Mouse (Mus musculus) thymus, postnatal 14 days (tissue): ENCODE data around the gene Nxf1.

ENCODE experiments used
- DNase-seq: peaks from one replicate; pipeline ENCODE4 v3.0.0; 2021

Nxf1 gene

GRCm38 (mm10) chr19:8756635-8757387 lies at the start of gene Nxf1:
TSS of gene Nxf1 (plus strand) at chr19:8757073.
- peak; percentile 94 for DNase-seq

GRCm38 (mm10) chr19:8708954-8709353 lies 47.9 kb upstream of the Nxf1 start:
- no peak for DNase-seq

DNA sequence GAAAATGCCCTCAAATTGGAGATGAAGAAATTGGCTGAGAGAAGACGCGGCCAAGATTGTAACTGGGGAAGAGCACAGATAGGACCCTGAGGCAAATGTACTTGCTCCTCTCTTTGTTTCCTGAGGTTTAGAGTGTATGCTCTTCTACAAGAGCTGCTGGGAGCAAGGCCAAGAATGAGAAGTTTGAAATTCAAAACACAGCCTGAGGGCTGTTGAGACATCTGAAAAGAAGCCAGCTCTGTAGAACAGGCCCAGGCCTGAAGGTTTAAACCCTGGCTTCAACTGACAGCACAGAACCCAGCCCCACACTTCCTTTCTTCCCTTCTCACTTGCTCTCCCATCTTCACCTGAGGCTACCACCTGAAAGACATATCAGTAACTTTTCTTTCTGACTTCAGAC lies 46.8 kb upstream of the Nxf1 start:
- no peak for DNase-seq

GRCm38 (mm10) chr19:8711506-8711905 lies 45.4 kb upstream of the Nxf1 start:
- peak; percentile 14 for DNase-seq

GRCm38 (mm10) chr19:8711949-8712869 lies 44.7 kb upstream of the Nxf1 start:
- DNase-seq, result peak; percentile 67

DNA sequence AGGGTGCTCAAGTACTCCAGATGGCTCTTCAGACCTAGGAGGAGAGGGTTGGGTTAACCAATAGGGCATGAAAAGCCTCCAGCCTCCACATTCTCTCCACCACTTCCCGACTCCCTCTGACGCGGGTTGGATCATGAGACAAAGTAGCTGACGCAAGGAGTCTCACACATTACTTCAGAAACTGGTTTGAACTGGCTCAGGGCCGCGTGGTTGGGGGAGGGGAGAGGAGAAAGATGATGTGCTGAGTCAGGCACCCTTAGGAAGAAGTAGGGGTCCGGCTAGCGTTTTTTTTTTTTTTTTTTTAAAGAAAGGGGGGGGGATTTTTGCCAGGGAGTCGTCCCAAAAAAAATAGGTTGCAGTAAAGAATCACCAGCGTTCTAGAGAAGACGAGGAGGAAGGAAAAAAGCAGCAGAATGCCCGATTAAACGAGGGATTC lies 44.0 kb upstream of the Nxf1 start:
- peak; percentile 79 for DNase-seq

- DNase-seq, result peak; percentile 97
Observed at GRCm38 (mm10) chr19:8713306-8713996, 43.4 kb upstream of the Nxf1 start.

GRCm38 (mm10) chr19:8713997-8714652 lies 42.7 kb upstream of the Nxf1 start:
- no peak for DNase-seq

GRCm38 (mm10) chr19:8714653-8715481 lies 42.0 kb upstream of the Nxf1 start:
- DNase-seq, result no peak

- no peak for DNase-seq
Observed at GRCm38 (mm10) chr19:8715868-8716766, 40.8 kb upstream of the Nxf1 start.

DNA sequence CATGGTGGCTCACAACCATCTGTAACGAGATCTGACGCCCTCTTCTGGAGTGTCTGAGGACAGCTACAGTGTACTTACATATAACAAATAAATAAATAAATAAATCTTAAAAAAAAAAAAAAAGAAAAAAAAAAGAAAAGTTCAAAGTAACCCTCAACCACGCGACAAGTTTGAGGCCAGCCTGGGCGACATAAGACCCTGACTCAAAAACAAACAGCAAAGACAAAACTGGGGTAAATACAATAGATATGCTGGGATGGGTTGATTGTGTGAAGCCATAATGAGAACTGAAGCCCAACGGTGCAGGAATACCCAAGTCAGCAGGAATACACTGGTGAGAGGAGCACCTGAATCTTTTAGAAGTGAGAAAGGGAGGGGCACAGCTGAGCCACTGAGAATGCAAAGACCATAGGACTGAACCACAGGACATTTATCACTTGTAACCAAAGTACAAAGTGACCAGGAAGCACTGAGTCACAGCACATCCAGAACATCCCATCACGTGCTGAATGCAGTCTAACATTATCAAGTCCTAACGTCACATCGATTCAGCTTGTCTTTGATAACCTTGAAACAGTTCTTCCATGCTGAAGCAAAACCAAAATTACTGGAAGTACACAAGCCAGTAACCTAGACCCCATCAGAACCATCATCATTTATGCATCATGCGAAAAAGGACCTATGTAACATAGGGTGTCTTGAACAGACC lies 40.0 kb upstream of the Nxf1 start:
- no peak for DNase-seq

DNA sequence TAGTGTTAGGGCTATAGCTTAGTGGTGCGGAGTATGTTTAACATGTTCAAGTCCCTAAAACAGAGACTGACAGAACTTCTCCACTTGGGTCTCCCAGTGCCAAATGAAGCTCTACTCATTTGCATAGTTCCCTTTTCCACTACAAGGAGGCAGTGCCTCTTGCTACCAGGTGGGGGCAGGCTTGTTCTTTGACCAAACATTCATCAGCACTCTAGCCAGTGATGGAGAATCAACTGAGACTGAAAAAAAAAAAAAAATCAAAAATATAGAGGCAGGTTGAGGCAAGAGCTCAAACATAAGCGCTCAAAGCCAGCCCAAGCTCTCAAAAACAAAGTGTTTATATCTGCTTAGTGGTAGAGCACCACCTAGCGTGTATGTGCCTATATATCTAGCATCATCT lies 38.5 kb upstream of the Nxf1 start:
- DNase-seq, result peak; percentile 73

DNA sequence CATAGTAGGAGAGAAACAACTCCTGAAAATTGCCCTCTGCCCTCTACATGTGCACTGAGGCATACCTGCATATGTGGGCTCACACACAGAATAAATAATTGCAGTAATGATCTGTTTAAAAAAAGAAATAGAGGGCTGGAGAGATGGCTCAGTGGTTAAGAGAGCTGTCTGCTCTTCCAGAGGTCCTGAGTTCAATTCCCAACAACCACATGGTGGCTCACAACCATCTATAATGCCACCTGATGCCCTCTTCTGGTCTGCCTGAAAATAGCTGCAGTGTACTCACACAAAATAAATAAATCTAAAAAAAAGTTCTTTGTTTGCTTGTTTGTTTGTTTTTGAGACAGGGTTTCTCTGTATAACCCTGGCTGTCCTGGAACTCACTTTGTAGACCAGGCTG lies 37.8 kb upstream of the Nxf1 start:
- peak; percentile 22 for DNase-seq

DNA sequence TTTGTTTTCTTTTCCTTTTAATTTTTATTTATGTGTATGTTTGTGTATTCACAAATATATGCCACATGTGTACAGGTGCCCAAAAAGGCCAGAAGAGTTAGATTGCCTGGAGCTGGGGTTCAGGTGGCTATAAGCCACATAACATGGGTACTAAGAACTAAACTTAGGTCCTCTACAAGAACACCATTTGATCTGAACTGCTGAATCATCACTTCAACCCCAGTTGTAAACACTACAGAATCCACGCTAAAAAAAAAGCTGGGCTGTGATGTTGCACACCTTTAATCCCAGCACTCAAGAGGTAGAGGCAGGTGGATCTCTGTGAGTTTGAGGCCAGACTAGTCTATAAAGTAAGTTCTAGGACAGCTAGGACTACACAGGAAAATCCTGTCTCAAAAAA lies 35.5 kb upstream of the Nxf1 start:
- no peak for DNase-seq

DNA sequence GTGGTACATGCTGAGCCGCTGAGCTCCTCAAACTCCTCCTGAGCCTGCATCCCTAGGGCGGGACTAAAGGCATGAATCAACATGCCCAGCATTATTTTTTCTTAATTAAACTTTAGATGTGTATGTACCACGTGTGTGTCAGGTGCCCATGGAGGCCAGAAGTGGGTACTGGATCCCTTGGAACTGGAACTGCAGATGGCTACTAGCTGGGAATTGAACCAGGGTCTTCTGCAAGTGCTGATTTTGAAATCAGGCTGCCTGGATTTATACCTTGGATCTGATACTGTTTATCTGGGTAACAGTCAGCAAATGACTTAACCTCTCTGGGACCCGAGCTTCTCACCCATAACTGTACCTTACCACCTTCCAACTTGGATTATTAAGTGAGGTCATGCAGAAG lies 34.9 kb upstream of the Nxf1 start:
- DNase-seq, result no peak

DNA sequence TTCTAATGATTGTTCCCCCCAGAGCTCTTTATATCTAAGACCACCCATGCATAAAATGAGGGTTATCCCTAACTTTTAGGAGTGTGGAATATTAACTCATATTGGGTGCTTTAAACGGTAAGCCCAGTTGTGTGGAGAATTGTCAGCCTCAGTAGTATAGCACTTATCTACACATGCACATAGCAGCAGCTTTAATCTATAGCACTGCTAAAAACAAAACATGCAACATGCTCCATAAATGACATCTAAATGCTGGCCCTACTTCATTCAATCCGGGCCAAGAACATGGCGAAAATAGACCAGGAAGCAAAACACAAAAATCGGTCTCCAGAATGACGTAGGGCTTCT lies 34.3 kb upstream of the Nxf1 start:
- DNase-seq, result no peak

GRCm38 (mm10) chr19:8722907-8723573 lies 33.8 kb upstream of the Nxf1 start, which contains the start of gene Slc3a2:
TSS of gene Slc3a2 (minus strand) at chr19:8723369.
- peak; percentile 96 for DNase-seq

DNA sequence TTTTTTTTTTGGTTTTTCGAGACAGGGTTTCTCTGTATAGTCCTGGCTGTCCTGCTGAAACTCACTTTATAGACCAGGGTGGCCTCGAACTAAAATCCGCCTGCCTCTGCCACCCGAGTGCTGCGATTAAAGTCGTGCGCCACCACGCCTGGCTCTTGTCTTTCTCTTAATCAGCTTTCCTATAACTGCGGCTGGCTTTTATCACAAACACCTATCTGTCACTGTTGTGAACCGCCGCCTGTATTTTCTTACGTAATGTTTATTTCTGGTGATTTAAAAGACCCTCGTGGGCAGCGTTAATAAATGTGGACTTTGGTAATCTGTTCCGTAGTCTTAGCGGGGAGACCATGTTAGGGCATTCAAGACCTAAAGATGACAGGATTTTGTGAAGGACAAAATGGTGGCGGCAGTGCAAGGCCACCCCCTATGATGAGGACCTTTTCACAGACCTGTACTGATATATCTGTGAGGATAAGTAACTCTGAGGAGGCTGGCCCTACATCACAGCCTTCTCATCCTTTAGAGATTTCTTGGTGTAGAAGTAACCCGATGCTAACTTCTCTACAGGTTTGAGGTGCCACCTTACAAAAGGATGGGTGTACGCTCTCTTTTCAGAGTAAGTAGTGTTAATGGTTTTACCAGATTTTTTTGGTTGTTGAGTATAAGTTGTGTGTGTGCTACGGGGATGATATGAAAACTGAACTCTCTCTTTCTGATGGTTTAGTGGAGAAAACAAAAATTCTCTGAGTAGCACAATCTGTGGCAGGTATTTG lies 33.1 kb upstream of the Nxf1 start:
- no peak for DNase-seq

DNA sequence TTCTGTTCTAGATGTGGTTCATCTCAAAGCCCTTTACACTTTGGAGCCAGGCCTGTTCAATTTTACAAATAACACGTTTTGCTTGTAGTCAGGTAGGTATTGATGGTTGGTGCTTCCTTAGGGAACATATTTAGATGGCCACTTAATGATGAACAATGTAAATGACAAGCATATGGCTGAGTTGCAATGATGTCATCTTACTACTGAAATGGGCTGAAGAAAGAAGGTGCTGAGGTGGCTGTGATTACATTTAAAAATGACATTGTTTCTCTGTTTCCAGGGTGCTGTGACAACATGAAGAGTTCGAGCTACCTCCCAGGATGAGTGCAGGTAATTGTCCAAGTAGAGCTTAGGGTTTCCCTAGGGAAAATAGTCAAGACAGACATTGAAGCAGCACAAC lies 32.5 kb upstream of the Nxf1 start:
- DNase-seq, result no peak
